Mouse (Mus musculus) hindbrain, embryonic 12.5 days (tissue): ENCODE measurements around the gene Tnnc2. TPM values are rescaled to one million over a fixed set of nuclear protein-coding genes. Genes with fewer than 3 reads are reported as not detected.
A peak's percentile ranks its signal among the peaks of the same experiment; 100 is the strongest.

ENCODE experiments used
- ATAC-seq: fragments of 200-750 bp; cut with Nextera tagmentation; 2 replicates; pipeline ENCODE4 v1.8.0; 2017; ENCODE audit warnings: moderate TSS enrichment; ENCODE audit not compliant: low FRiP score
- H3K27ac ChIP-seq: fragments of 300-500 bp; sonication (generic); 2 replicates; pipeline ENCODE4 v1.5.1; 2016; ENCODE audit warnings: mild to moderate bottlenecking
- H3K27me3 ChIP-seq: fragments of 300-500 bp; sonication (generic); 2 replicates; pipeline ENCODE4 v1.6.1; 2016; ENCODE audit warnings: mild to moderate bottlenecking
- H3K36me3 ChIP-seq: fragments of 300-500 bp; sonication (generic); 2 replicates; pipeline ENCODE4 v1.6.1; 2016; ENCODE audit warnings: mild to moderate bottlenecking
- H3K4me1 ChIP-seq: fragments of 300-500 bp; sonication (generic); 2 replicates; pipeline ENCODE4 v1.6.1; 2016
- H3K4me2 ChIP-seq: fragments of 300-500 bp; sonication (generic); replicated peaks from 2 replicates; pipeline ENCODE4 v1.6.1; 2016; ENCODE audit warnings: mild to moderate bottlenecking
- H3K4me3 ChIP-seq: fragments of 300-500 bp; sonication (generic); 2 replicates; pipeline ENCODE4 v1.5.1; 2016; ENCODE audit warnings: mild to moderate bottlenecking
- H3K9ac ChIP-seq: fragments of 300-500 bp; sonication (generic); 2 replicates; pipeline ENCODE4 v1.6.1; 2016; ENCODE audit warnings: mild to moderate bottlenecking, moderate library complexity
- H3K9me3 ChIP-seq: fragments of 300-500 bp; sonication (generic); replicated peaks from 2 replicates; pipeline ENCODE4 v1.6.1; 2016; ENCODE audit warnings: mild to moderate bottlenecking
- WGBS: fragments of 180-500 bp; shearing (Covaris S2); methylation state at CpG from one replicate; pipeline ENCODE4 v1.1.7; 2016; 5-methylcytosine and 5-hydroxymethylcytosine counted together
- polyA plus RNA-seq: library from polyadenylated mRNA; unstranded; fragments of >200 nt; fragmentation: Nextera tagmentation; extraction: Ambion mirVana; gene quantifications from 2 replicates; pipeline ENCODE4 v1.2.1, GENCODE M21; 2016

Tnnc2 gene
- polyA plus RNA-seq, 1 experiment from 2014 or later, result 4.9 TPM

DNA sequence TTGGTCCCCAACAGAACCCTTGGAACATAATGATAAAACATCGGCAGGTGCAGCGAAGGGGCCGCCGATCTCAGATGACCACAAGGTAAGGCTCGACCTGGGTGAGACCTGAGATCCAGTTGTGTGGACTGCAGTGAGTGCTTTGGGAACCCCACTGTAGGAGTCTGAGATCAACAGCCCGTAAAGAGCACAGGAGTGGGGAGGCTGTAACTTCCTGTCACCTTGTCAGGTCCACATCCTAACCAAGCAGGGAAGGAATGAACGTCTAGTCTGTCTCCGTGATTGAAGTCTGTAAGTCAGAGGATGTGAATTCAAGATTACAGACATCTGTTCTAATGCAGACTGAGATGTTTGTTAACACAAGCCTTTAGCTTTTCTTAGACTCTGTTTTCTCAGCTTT, 33.1 kb downstream of the Tnnc2 start:
- H3K27me3 ChIP-seq, result no peaks in the 10 kb centered on the region
- peak overlapping the region; percentile 91 for H3K4me3 ChIP-seq
- no peaks in the 10 kb centered on the region for H3K9me3 ChIP-seq
- 60% methylated on average over 8 of the region's 8 CpGs for WGBS
- peak overlapping the region; percentile 89 for H3K4me2 ChIP-seq
- no peak overlapping the region for H3K27ac ChIP-seq
- H3K4me1 ChIP-seq, result peaks cover 24% of the 10 kb centered on the region
- peak overlapping the region; percentile 95 for H3K9ac ChIP-seq
- no peak for ATAC-seq
- H3K36me3 ChIP-seq, result peaks cover 35% of the 10 kb centered on the region

DNA sequence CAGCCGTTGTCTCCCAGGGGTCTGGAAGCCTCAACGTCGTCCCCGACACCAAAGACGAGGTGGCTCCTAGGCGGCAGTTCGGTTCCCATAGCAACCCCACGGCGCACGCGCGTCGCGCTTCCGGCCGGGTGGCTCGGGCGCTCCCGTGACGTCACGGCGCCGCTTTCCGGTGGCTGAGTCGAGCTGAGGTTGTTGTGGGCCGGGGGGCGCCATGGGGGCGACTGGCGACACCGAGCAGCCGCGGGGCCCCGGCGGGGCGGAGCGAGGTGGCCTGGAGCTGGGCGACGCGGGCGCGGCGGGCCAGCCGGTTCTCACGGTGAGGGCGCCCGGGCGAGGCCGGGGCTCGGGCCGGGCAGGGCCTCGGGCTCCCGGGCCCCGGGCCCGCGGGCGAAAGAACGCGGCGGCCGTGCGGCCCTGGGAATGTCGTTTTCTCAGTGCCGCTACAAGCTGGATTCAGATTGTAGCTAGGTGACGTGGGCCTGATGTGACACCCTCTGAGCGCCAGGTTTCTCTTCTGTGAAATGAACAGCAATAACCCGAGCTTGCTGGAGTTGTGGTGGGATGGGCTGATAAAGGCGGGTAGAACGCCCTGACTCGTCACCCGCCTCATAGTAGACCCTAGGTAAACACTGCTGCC, 33.8 kb downstream of the Tnnc2 start, which contains the start of the genes Wfdc3 and Dnttip1:
Gene Wfdc3, minus strand, starts transcription at position 89 of the 637 bp plus-strand sequence.
Gene Dnttip1, plus strand, starts transcription at position 141 of the 637 bp plus-strand sequence.
- Histone ChIP-seq H3K4me1 (peaks cover 24% of the 10 kb centered on the region), H3K27ac (peak within 1 kb of the TSS; percentile 80), H3K36me3 (peaks cover 28% of the 10 kb centered on the region), H3K9ac (peak within 1 kb of the TSS; percentile 95), H3K4me3 (peak within 1 kb of the TSS; percentile 91), H3K4me2 (peak within 1 kb of the TSS; percentile 89), H3K27me3 (no peaks in the 10 kb centered on the region), H3K9me3 (no peaks in the 10 kb centered on the region)
- WGBS, result 0% methylated on average over 70 of the region's 70 CpGs
- ATAC-seq, result peak; percentile 89

DNA sequence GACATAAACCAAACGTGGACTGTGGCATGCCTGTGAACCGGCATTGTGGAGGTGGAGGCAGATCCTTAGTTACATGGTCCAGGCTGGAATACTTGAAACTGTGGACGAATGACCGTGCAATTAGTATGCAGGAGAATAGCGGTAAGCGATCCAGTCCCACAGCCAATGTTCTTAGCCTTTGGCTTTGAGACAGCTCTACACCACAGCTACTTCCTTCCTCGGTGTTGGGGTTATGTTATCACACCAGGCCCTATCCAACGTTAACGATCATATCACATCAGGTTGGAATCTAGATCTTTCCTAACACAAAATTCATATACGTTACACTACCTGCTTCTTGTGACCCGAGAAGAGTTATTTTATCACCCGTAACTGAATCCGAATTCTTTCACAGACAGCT, 34.8 kb downstream of the Tnnc2 start:
- Histone ChIP-seq H3K4me2 (peak overlapping the region; percentile 89), H3K4me3 (peak overlapping the region; percentile 91), H3K9me3 (no peaks in the 10 kb centered on the region), H3K27ac (no peak overlapping the region), H3K4me1 (peaks cover 24% of the 10 kb centered on the region), H3K27me3 (no peaks in the 10 kb centered on the region), H3K36me3 (peaks cover 18% of the 10 kb centered on the region), H3K9ac (peak overlapping the region; percentile 95)
- 77% methylated on average over 13 of the region's 13 CpGs for WGBS
- no peak for ATAC-seq

DNA sequence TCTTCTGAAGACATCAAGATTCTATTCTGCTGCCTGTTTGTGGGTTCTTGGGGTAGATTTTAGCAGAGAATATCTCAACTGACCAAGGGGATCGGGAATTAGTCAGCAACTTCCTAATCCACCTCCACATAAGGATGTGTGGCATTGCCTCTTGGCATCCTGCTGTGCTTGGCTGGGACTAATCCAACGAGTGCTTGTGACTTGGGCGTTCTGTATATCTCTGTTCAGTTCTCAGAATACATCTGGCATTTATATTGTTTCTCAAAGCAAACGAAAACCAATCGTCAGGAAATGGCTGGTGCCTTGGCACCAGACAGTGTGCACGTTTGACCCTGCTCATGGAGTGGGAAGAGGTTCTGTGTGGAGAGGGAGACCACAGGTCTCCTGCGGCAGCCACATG, 39.9 kb downstream of the Tnnc2 start:
- H3K9me3 ChIP-seq, result no peaks in the 10 kb centered on the region
- H3K4me3 ChIP-seq, result no peak overlapping the region
- no peak for ATAC-seq
- no peak overlapping the region for H3K27ac ChIP-seq
- WGBS, result 64% methylated on average over 7 of the region's 7 CpGs
- H3K4me1 ChIP-seq, result peaks cover 1% of the 10 kb centered on the region
- H3K36me3 ChIP-seq, result no peaks in the 10 kb centered on the region
- no peak overlapping the region for H3K9ac ChIP-seq
- H3K27me3 ChIP-seq, result no peaks in the 10 kb centered on the region
- H3K4me2 ChIP-seq, result no peak overlapping the region

DNA sequence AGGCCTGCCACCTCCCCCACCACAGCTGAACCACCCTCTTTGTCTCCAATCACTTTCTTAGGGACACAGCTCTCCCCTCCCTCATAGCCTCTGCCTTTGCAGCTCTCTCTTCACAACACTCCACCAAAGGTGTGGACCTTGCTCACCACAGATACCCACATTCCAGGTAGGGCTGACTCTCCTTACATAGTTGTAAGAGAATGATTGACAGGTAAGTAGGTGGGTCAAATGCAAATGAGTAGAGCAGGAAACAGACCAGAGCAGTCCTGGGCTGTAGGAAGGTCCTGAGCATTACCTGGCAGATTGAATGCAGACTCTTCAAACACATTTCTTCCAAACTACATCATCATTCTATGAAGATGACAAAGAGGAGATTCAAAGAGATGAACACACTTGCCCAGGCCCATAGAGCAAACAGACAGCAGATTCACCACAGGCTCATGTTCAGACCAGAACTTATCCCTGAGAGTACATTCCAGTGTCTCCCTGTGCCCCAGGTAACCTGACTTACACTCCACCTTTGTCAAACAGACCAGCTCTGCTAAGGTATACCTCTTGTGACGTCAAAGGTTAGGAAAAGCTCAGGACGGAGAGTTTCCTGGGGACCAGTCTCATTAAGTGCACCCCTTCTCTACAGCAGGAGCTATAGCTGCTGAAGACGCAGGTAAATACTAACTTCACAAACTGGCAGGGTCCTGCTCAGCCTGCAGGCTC, 42.2 kb downstream of the Tnnc2 start:
- no peaks in the 10 kb centered on the region for H3K27me3 ChIP-seq
- no peak overlapping the region for H3K4me2 ChIP-seq
- H3K27ac ChIP-seq, result no peak overlapping the region
- WGBS, result 74% methylated on average over 3 of the region's 3 CpGs
- no peaks in the 10 kb centered on the region for H3K36me3 ChIP-seq
- no peaks in the 10 kb centered on the region for H3K9me3 ChIP-seq
- no peak overlapping the region for H3K9ac ChIP-seq
- H3K4me3 ChIP-seq, result no peak overlapping the region
- no peaks in the 10 kb centered on the region for H3K4me1 ChIP-seq
- ATAC-seq, result no peak

DNA sequence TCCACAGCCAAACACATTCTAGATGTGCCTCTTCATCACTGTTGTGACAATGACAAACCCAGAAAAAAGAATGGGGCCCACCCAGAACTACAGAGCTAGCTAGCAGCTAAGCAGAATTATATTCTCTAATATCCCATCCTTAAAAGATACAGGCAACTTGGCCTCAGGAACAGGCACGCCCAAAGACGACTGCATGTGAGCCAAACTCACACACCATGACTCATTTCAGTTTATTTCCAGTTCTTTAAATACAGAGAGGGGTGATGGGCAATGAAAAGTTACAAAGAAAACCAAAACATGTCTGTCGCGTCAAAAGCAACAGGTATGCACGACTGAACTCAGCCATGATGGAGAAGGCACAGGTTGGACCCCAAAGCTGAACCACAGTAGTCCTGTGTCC, 44.3 kb downstream of the Tnnc2 start:
- Histone ChIP-seq H3K4me2 (no peak overlapping the region), H3K4me1 (no peaks in the 10 kb centered on the region), H3K4me3 (no peak overlapping the region), H3K36me3 (no peaks in the 10 kb centered on the region), H3K9ac (no peak overlapping the region), H3K27ac (no peak overlapping the region), H3K27me3 (no peaks in the 10 kb centered on the region), H3K9me3 (no peaks in the 10 kb centered on the region)
- WGBS, result 93% methylated on average over 5 of the region's 5 CpGs
- no peak for ATAC-seq

DNA sequence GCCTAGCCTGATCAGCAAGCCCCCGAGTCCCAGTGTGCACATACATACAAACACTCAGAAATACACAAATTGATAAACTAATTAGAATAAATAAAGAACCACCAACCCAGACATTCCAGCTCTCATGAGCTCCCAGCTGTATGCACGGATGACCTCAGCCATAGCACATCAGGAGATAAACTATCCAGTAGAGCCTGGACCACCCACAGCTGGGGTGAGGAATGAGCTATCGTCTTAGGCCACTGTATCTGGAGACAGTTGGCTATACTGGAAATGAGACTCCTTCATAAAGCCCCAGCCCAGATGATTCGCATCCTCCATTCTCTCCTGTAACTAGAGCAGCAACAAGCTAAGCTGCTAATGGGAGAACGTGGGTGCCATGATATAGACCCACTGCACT, 44.9 kb downstream of the Tnnc2 start:
- H3K9me3 ChIP-seq, result no peaks in the 10 kb centered on the region
- H3K27me3 ChIP-seq, result no peaks in the 10 kb centered on the region
- H3K9ac ChIP-seq, result no peak overlapping the region
- ATAC-seq, result no peak
- H3K27ac ChIP-seq, result no peak overlapping the region
- H3K4me2 ChIP-seq, result no peak overlapping the region
- H3K4me3 ChIP-seq, result no peak overlapping the region
- no peaks in the 10 kb centered on the region for H3K4me1 ChIP-seq
- H3K36me3 ChIP-seq, result no peaks in the 10 kb centered on the region
- 84% methylated on average over 5 of the region's 5 CpGs for WGBS

DNA sequence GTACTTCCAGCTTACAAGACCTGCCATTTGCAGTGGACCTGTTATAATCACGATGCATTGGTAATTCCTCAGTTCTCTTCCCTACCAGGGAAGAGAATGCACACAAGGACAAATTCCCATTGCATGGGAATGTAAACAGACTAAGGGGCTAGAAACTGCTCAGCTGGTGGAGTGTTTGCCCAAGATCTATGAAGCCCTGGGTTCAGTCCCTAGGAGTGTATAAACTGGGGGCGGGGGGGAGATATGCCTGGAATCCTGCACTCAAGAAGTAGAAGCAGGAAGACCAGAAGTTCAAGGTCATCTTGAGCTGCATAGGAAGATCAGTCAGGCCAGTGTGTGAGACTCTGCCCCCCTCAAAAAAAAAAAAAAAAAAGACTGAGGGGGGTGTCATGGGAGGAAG, 46.5 kb downstream of the Tnnc2 start:
- Histone ChIP-seq H3K4me3 (no peak overlapping the region), H3K4me2 (no peak overlapping the region), H3K36me3 (no peaks in the 10 kb centered on the region), H3K9me3 (no peaks in the 10 kb centered on the region), H3K4me1 (no peaks in the 10 kb centered on the region), H3K27ac (no peak overlapping the region), H3K27me3 (no peaks in the 10 kb centered on the region), H3K9ac (no peak overlapping the region)
- WGBS, result 90% methylated on average over 2 of the region's 2 CpGs
- ATAC-seq, result no peak

DNA sequence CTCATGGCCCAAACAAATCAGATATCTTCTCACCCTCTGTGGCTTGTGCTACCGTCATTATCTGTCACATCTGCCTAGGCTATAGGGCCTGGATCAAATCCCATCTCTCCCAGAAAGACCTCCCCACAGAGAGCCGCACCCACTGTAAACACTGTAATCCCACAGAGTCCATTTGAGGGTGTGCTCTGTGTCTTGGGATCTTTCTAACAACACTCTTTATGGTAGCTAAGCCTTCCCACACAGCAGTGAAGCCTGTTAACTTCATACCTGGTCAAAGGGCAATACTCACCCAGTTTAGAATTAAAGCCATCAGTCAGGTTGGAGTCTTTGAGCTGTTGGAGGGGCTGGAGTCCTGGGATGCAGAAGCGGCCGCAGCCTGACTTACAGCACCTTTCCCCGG, 48.0 kb downstream of the Tnnc2 start:
- H3K36me3 ChIP-seq, result no peaks in the 10 kb centered on the region
- H3K4me1 ChIP-seq, result no peaks in the 10 kb centered on the region
- H3K9ac ChIP-seq, result no peak overlapping the region
- H3K4me2 ChIP-seq, result no peak overlapping the region
- ATAC-seq, result no peak
- no peak overlapping the region for H3K4me3 ChIP-seq
- H3K9me3 ChIP-seq, result no peaks in the 10 kb centered on the region
- 78% methylated on average over 5 of the region's 5 CpGs for WGBS
- H3K27ac ChIP-seq, result no peak overlapping the region
- H3K27me3 ChIP-seq, result no peaks in the 10 kb centered on the region

Other genes with a start within 250 kb of the Tnnc2 start
- 21.0 and 48.2 TPM in 2 replicates for gene Wfdc2, start 217.6 kb downstream of the Tnnc2 start, polyA plus RNA-seq
- gene Spint3, start 206.5 kb downstream of the Tnnc2 start, polyA plus RNA-seq, result not detected in 2 replicates
- not detected in 2 replicates for gene Wfdc6a, start 194.5 kb downstream of the Tnnc2 start, polyA plus RNA-seq
- gene Eppin, start 186.4 kb downstream of the Tnnc2 start, polyA plus RNA-seq, result not detected in 2 replicates
- gene Wfdc6b, start 166.4 kb downstream of the Tnnc2 start, polyA plus RNA-seq, result not detected in 2 replicates
- gene Wfdc8, start 166.3 kb downstream of the Tnnc2 start, polyA plus RNA-seq, result not detected in 2 replicates
- not detected in 2 replicates for gene Wfdc16, start 141.2 kb downstream of the Tnnc2 start, polyA plus RNA-seq
- not detected in 2 replicates for gene Wfdc10, start 123.9 kb downstream of the Tnnc2 start, polyA plus RNA-seq
- gene Wfdc9, start 123.4 kb downstream of the Tnnc2 start, polyA plus RNA-seq, result not detected in 2 replicates
- not detected in 2 replicates for gene Wfdc11, start 105.9 kb downstream of the Tnnc2 start, polyA plus RNA-seq
- gene Wfdc13, start 94.9 kb downstream of the Tnnc2 start, polyA plus RNA-seq, result not detected in 2 replicates
- gene Spint4, start 81.5 kb downstream of the Tnnc2 start, polyA plus RNA-seq, result not detected in 2 replicates
- not detected in 2 replicates for gene Spint5, start 64.7 kb downstream of the Tnnc2 start, polyA plus RNA-seq
- gene Wfdc3, start 34.0 kb downstream of the Tnnc2 start, polyA plus RNA-seq, result 1.0 and 1.2 TPM in 2 replicates
- 85.3 and 89.7 TPM in 2 replicates for gene Dnttip1, start 34.0 kb downstream of the Tnnc2 start, polyA plus RNA-seq
- gene Ube2c, start 10.1 kb downstream of the Tnnc2 start, polyA plus RNA-seq, result 296 and 341 TPM in 2 replicates
- 15.0 and 15.7 TPM in 2 replicates for gene Snx21, start 5.9 kb upstream of the Tnnc2 start, polyA plus RNA-seq
- 15.3 and 17.0 TPM in 2 replicates for gene Acot8, start 24.9 kb upstream of the Tnnc2 start, polyA plus RNA-seq
- gene Zswim3, start 25.1 kb upstream of the Tnnc2 start, polyA plus RNA-seq, result 11.9 and 12.2 TPM in 2 replicates
- 21.4 and 22.3 TPM in 2 replicates for gene Zswim1, start 42.7 kb upstream of the Tnnc2 start, polyA plus RNA-seq
- not detected in 2 replicates for gene Spata25, start 48.6 kb upstream of the Tnnc2 start, polyA plus RNA-seq
- gene Ctsa, start 52.9 kb upstream of the Tnnc2 start, polyA plus RNA-seq, result 108 and 112 TPM in 2 replicates
- 5.5 and 6.1 TPM in 2 replicates for gene Neurl2, start 53.5 kb upstream of the Tnnc2 start, polyA plus RNA-seq
- 77.3 and 78.5 TPM in 2 replicates for gene Pltp, start 77.7 kb upstream of the Tnnc2 start, polyA plus RNA-seq
- gene Pcif1, start 99.3 kb upstream of the Tnnc2 start, polyA plus RNA-seq, result 85.2 and 87.6 TPM in 2 replicates
- 17.3 and 18.2 TPM in 2 replicates for gene Zfp335, start 131.8 kb upstream of the Tnnc2 start, polyA plus RNA-seq
- gene Mmp9, start 160.8 kb upstream of the Tnnc2 start, polyA plus RNA-seq, result 5.7 and 7.2 TPM in 2 replicates
- 12.7 and 16.1 TPM in 2 replicates for gene Slc12a5, start 180.8 kb upstream of the Tnnc2 start, polyA plus RNA-seq